Mouse (Mus musculus): ENCODE results near the gene Clptm1l.

The Clptm1l gene

DNA sequence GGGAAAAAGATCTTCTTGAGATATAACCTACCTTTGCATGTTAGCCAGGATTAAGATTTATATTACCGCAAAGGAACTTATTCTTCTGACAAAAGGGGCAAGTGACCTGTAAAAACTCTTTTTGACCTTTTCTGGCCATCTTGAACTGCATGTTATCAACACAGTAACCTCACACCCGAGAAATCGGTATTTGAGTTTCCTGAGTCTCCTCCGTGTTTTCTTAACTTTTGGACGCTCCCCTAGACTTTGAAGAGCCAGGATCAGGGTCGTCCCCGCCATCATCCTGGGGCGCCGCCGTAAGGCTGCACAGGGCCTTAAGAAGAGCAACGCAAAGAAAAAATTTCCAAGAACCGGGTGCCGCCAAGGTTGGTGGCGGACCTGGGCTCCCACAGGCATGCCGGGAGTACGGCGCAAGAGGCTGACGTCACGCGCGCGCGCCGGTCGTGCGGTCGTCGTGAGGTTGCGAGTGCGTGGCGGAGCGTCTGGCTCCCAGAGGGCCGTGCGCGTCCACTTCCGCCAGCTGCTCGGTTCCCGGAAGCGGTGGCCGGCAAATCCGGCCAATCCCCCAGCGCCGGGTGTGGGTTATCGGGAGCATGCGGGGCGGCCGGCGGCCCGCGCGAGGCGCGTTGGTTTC, at the start of gene Clptm1l:
Gene Clptm1l (plus strand): TSS at position 485 of the 634 bp plus-strand sequence.
- DNase-seq (ENCODE audit: low spot score) = peak; percentile 97

DNA sequence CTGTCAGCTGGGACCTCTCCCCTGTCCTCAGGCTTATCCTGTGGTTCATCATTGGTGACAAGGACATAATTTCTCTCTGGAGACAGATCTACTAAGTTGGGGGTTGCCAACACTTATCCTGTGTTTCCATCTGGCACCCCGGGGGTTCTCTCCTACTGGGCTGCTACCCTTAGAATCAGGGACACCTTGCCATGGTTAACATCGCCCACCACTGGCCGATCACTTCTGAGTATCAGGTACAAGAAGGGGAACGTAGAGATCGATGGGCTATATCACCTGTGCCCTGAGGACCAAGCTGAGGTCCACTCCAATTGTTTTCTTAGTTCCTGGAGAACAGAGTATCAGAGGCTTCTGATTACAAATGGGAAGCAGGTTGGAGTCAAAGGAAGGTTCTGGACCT, 39.6 kb upstream of the Clptm1l start:
- no peak for DNase-seq (ENCODE audit: low spot score)

DNA sequence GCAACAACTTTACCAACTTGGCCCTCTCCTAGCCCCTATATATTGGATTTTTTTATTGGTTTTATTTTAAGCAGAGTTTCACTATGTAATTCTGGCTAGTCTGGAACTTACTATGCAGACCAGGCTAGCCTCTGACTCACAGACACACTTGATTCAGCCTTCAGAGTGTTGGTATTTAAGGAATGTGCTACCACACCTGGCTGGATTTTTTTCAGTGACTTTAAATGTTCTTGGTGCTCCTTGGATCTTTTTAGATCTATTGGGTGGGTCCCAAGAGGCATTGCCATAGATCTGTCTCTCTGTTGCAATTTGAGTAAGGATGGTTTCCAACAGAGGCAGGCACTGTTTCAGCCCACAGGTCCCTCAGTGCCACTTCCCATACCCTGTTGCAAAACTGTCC, 28.8 kb upstream of the Clptm1l start:
- no peak for DNase-seq (ENCODE audit: low spot score)

DNA sequence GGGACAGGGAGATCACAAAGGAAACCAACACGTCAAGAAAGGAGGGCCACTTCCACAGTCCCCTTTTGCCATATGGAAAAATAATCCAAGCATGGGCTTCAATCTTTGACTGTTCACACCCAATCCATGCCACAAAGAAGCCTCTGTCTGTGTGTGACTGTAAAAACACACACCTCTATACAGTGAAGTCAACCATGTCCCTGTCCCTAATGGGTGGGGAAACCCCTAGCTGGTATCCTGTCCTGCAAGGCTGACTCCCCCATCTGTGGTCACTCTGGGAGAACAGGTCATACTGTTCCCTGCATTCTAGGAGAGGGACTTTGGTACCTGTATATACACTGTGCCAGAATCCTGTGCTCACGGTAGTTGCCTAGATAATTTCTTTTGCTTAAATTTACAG, 26.5 kb upstream of the Clptm1l start:
- DNase-seq (ENCODE audit: low spot score) = no peak

DNA sequence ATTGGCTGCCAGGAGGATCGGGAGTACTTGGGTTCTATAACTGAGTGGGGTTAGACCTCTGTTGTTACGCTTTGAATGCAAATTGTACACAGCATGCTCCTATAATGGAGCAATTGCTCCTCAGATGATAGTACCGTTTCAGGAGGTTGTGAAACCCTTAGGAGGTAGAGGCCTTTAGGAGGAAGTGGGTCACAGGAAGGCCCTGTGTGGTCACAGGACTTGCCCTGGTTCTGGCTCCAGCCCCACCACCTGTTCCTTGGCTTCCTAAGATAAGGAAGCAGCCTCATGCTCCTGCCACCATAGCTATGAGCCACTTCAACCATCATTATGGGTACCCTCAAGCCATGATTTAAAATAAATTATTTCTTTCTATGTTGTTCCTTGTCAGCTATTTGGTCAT, 12.3 kb upstream of the Clptm1l start:
- DNase-seq (ENCODE audit: low spot score) = no peak

DNA sequence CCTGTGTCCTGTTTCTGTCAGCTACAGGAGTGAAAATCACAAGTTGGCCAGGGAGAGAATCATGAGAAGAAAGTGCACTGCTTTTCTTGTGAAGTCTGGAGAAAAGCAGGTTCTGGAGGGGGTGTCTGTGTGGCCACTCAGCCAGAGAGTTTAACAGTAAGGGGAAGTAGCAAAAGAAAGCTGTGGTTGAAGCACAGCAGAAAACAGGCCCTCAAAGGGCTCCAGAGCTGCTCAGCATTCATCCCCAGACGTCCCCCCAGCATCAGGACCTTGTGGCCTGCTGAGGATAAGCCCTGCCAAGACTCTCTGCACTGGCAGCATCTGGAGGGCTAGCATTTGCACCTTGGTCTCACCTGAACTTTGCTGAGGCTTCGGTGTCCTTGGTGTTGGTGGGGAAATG, 11.3 kb upstream of the Clptm1l start:
- DNase-seq (ENCODE audit: low spot score) = no peak

DNA sequence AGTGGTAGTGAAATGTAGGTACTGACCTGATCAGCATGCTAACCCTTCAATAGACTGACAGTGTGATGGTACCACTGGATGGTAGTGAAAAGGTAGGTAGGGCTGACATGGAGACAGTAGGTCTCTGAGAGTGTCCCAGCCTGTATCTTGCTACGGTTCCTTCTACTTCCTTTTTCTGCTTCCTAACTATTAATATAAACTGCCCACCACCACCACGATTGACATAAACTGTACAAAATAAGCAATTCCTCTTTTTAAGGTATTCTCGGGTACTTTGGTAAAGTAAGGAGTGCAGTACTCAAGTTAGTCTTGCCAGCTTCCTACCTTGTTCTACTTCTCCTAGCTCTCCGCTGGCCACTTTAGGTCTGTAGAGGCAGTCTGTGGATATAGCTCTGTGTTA, 7.5 kb upstream of the Clptm1l start:
- DNase-seq (ENCODE audit: low spot score) = no peak

DNA sequence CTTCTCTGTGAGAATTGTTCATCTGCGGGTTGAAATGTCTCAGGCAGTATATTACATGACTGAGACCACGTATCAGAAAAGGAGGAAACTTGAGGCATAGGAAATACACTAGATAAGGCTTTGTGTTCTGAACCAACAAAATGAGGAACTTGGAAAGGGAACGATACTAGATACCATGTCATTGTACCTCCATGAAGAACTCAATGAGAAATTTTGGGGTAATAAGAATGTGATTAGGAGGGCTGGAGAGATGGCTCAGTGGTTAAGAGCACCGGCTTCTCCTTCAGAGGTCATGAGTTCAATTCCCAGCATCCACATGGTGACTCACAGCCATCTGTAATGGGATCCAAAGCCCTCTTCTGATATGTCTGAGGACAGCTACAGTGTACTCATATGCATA, 3.6 kb upstream of the Clptm1l start:
- no peak for DNase-seq (ENCODE audit: low spot score)

DNA sequence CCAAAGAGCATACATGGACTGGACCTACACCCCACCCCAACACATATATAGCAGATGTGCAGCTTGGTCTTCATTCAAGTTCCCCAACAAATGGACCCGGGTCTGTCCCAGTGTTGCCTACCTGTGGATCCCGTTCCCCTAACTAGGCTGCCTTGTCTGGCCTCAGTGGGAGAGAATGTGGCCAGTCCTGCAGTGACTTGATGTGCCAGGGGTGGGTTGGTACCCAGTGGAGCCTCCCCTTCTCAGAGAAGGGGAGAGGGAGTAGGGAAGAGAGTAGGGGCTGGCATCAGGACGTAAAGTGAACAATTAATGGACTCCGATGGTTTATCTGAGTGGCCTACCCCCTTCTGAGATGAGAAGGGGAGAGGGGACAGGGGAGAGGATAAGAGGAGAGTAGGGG, 760 bp upstream of the Clptm1l start:
- DNase-seq (ENCODE audit: low spot score) = no peak

DNA sequence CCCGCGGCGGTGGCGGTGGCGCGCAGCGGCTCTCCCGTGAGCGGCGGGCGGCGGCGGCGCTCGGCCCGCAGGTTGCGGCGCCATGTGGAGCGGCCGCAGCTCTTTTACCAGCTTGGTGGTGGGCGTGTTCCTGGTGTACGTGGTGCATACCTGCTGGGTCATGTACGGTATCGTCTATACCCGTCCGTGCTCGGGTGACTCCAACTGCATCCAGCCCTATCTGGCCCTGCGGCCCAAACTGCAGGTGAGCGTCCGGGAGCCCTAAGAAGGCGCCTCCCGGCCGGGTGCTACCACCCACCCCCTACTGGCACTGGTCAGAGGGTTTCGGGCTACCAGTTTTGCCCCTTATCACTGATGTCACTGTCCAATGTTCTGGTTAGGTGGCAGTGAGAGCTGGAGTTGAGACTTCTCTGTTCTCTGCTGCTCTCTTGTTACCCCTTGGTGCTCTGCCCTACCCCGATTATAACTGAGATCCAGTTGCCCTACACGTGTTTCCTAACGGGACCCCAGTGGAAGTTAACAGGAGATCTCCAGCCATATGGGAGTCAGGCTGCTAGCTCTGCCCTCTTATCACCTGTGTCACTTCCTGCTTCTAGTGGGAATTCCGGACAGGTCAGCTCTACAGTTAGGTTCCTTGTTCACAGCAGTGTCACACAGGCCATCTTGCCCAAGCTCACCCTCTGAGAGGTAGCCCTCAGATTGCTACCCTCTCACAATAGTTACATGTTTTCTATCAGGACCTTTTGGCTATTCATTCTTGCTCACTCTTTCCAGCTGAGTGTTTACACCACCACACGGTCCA, 551 bp downstream of the Clptm1l start:
- DNase-seq (ENCODE audit: low spot score) = no peak

DNA sequence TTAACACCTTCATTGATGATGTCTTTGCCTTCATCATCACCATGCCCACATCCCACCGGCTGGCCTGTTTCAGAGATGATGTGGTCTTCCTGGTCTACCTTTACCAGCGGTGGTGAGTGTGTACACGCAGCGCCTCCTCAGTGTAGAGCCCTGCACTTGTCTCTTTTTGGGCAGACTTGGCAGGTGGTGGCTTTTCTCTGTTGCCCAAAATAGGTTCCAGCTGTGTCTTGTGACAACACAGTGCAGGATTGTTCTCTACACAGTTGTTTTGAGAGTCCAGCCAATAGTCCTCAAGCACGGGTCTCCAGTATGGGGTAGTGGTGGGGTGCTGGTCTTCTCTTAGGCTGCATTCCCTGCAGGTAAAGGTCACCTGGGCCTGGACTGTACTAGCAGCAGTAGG, 14.6 kb downstream of the Clptm1l start:
- DNase-seq (ENCODE audit: low spot score) = no peak

DNA sequence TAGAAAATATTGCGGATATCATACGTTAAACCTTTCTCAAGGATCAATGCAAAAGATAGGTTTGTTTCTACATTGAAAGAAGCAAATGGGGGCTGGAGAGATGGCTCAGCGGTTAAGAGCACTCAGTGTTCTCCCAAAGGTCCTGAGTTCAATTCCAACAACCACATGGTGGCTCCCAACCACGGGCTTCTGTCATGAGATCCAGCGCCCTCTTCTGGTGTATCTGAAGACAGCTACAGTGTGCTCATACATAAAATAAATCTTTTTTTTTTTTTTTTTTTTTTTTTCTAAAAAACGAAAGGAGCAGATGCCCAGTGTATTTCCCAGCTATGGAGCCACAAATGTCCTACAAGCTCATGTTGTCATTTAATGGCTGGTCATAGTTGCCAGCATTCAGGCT, 16.8 kb downstream of the Clptm1l start:
- DNase-seq (ENCODE audit: low spot score) = no peak

DNA sequence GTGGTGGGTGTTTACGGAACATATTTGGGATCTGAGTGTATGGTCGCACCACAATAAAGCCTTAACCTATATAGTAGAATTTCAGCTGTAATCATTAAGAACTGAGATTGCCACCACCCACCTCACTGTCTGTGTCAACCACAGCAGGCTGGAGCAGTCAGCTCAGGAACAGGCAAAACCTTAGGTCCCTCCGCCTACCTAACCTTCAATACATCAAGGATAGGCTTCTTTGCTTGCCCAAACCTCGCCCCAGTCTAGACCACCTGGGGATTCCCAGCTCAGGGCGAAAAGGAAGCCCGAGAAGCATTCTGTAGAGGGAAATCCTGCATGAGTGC, 22.6 kb downstream of the Clptm1l start:
- no peak for DNase-seq (ENCODE audit: low spot score)

DNA sequence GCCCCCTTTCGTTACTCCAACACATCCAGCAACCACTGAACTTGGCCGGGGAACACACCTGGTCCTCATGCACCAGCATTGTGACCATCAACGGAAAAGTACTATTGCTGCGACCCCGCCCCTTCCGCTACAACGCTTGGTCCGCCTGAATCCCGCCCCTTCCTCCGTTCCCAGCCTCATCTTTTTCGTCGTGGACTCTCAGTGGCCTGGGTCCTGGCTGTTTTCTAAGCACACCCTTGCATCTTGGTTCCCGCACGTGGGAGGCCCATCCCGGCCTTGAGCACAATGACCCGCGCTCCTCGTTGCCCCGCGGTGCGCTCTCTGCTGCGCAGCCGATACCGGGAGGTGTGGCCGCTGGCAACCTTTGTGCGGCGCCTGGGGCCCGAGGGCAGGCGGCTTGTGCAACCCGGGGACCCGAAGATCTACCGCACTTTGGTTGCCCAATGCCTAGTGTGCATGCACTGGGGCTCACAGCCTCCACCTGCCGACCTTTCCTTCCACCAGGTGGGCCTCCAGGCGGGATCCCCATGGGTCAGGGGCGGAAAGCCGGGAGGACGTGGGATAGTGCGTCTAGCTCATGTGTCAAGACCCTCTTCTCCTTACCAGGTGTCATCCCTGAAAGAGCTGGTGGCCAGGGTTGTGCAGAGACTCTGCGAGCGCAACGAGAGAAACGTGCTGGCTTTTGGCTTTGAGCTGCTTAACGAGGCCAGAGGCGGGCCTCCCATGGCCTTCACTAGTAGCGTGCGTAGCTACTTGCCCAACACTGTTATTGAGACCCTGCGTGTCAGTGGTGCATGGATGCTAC, 23.1 kb downstream of the Clptm1l start, which contains the start of gene Tert:
Gene Tert (plus strand): TSS at position 167 of the 805 bp plus-strand sequence.
- peak; percentile 60 for DNase-seq (ENCODE audit: low spot score)

DNA sequence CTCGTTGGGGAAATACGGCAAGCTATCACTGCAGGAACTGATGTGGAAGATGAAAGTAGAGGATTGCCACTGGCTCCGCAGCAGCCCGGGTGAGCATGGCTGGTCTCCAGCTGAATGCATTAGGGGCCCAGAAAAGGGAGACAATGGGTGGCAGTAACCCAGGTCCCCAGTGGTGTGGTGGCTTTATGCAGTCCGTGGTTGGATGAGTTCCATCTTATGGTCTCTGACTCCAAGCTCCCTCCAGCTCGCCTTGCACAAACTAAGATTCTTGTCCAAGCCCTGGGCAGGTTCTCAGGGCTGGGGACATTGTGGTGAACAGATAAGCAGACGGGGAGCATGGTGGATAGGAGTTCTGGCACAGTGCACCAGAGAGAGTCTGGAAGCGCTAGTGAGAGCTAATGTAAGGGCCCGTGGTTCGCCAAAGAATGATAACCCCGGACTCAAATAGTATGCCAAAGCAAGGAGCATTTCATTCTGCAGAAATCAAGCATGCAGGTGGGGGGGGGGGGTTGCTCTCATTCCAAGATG, 24.8 kb downstream of the Clptm1l start:
- DNase-seq (ENCODE audit: low spot score) = no peak

DNA sequence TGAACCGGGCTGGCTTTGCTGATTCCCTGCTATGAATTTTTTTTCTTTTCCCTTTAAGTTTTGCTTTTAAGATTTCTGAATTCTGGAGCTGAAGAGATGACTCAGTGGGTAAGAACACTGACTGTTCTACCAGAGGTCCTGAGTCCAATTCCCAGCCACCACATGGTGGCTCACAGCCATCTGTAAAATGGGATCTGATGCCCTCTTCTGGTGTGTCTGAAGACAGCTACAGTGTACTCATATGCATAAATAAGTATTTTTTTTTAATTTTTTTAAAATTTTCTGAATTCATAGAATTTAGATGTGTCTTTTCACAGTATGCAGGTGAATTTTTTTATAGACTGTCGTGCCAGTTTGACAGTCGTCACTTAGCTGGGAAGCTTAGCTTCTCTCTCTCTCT, 28.0 kb downstream of the Clptm1l start:
- no peak for DNase-seq (ENCODE audit: low spot score)

DNA sequence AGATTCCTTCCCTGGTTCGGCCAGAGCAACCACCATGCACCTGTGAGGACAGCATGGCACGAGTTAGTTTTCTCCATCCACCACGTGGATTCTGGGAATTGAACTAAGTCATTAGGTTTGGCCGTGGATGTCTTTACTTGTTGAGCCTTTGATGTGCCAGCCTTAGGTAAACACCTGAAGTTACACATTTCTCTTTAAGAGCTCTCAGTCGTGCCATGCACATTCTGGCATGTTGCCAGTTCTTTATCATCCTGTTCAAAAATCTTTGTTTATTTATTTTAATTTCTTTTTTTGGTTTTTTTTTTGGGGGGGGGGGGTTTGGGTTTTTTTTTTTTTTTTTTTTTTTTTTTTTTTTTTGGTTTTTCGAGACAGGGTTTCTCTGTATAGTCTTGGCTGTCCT, 34.0 kb downstream of the Clptm1l start:
- DNase-seq (ENCODE audit: low spot score) = no peak

DNA sequence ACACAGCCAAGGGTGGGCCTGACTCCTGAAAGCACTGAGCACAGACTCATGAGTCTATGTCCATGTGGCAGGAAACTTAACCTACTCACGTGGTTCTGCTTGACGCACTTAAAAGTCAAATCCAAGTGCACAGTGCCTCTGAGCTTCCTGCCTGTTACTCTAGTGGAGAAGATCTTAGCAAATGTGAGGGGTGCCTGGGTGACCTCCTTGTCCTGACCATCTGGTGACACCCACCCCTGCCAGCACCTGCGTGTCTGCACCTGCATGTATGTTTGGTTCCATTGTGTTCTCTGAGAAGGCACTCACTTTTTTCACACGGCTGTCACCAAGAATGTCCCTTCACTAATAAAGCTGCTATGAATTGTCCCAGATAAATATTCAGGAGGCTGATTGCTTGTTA, 37.5 kb downstream of the Clptm1l start:
- no peak for DNase-seq (ENCODE audit: low spot score)

DNA sequence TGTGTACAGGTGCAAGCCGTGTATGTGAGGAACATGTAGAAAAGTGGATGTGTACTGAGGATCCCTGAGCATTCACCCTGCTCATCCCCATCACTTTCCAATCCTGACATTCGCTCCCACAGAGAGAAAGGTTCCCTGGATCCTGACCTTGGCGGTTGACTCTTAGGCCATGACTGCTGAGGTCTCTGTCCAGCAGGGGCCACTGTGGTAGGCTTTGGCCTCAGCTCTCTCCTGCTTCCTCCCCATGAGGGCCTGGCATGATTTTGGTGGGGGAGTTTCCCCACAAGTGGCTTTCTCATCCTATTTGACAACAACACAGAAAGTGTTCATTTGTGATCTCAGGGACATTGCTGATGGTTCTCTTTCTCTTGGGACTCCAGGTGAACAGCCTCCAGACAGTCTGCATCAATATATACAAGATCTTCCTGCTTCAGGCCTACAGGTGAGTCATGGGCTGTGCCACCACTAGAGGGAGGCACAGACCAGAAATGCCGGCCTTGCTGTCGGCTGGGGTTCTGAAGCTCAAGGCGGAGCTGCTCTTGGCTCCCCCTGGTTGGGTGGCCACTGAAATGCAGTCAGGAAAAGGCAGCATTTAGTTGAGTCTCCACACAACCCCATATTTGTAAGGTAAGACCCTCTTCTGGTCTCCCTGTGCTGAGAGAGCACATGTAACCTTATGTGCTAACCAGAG, 42.7 kb downstream of the Clptm1l start:
- peak; percentile 37 for DNase-seq (ENCODE audit: low spot score)

DNA sequence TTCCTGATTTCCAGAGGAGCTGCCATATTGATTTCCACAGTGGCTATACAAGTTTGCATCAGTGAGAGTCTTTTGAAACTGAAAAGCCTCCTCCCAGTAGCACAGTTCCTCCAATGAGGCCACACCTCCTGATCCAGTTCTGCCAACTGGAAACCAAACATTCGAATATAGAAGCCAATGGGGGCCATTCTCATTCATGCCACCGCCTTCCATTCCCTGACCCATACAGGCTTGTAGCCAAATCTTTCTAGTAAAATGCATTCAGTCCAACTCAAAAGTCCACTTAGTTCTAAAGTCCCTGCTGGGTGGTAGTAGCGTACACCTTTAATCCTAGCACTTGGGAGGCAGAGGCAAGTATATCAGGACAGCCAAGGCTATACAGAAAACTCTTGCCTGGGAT, 49.5 kb downstream of the Clptm1l start:
- no peak for DNase-seq (ENCODE audit: low spot score)

DNA sequence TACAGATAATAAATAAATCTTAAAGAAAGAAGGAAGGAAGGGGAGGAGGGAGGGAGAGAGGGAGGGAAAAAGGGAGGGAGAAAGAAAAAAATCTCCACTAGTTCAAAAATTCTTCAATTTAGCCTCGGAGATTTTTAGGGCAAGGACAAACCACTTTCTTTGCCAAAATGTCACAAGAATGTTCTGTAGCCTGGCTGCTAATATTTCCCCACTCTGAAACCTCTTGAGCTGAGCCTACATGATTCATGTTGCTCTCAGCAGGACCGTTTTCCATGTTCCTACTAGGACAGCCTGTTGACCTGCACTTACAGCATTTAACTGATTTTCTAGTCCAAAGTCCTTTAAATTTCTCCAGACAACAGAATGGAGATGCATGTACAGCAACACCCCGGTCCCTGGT, 51.2 kb downstream of the Clptm1l start:
- DNase-seq (ENCODE audit: low spot score) = no peak

DNA sequence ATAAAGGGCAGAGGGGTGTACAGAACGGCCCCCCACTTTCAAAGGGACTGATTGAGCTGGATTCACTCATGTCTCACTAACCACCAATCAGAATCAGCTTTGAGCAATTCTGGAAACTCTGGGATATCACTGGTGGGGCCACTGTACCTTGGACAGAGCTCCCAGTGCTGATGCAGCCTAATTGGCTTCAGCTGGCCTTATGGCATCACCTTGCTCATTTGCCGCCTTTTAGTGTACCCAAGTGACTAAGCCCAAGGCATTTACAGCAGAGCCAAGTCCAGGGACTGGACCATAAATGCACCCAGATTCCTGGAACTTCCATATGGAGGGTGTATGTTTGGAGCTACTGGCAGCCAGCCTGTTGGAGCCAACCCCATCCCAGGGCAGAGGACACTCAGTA, 55.1 kb downstream of the Clptm1l start:
- no peak for DNase-seq (ENCODE audit: low spot score)
